Mouse (Mus musculus): ENCODE measurements around the gene Acad8.

Gene Acad8

GRCm38 (mm10) chr9:26999461-27000395 lies at the start of gene Acad8, which contains the start of gene Thyn1:
Acad8 (minus strand) TSS chr9:26999566.
Thyn1 (plus strand) TSS chr9:26999710.
- DNase-seq (ENCODE audit: low read depth, low spot score), result peak; percentile 91

GRCm38 (mm10) chr9:27043892-27044291 lies 44.5 kb upstream of the Acad8 start:
- DNase-seq (ENCODE audit: low read depth, low spot score), result no peak

- DNase-seq (ENCODE audit: low read depth, low spot score), result no peak
These were observed 31.4 kb upstream of the Acad8 start for GRCm38 (mm10) chr9:27030763-27031100.

GRCm38 (mm10) chr9:27029828-27030762 lies 30.7 kb upstream of the Acad8 start, which contains the start of the genes Vps26b and Ncapd3:
Vps26b (minus strand) TSS chr9:27030065.
Ncapd3 (plus strand) TSS chr9:27030175.
- peak; percentile 97 for DNase-seq (ENCODE audit: low read depth, low spot score)

- no peak for DNase-seq (ENCODE audit: low read depth, low spot score)
These were observed 29.9 kb upstream of the Acad8 start for GRCm38 (mm10) chr9:27029022-27029827.

- DNase-seq (ENCODE audit: low read depth, low spot score), result no peak
These were observed 27.3 kb upstream of the Acad8 start for GRCm38 (mm10) chr9:27026708-27027107.

- DNase-seq (ENCODE audit: low read depth, low spot score), result no peak
These were observed 24.3 kb upstream of the Acad8 start for GRCm38 (mm10) chr9:27023681-27024080.

GRCm38 (mm10) chr9:27018961-27019360 lies 19.6 kb upstream of the Acad8 start:
- no peak for DNase-seq (ENCODE audit: low read depth, low spot score)

GRCm38 (mm10) chr9:27011572-27011971 lies 12.2 kb upstream of the Acad8 start:
- DNase-seq (ENCODE audit: low read depth, low spot score), result no peak

- no peak for DNase-seq (ENCODE audit: low read depth, low spot score)
These were observed 9.9 kb upstream of the Acad8 start for GRCm38 (mm10) chr9:27009231-27009630.

GRCm38 (mm10) chr9:27006866-27007265 lies 7.5 kb upstream of the Acad8 start:
- DNase-seq (ENCODE audit: low read depth, low spot score), result no peak

- DNase-seq (ENCODE audit: low read depth, low spot score), result no peak
These were observed 6.6 kb upstream of the Acad8 start for GRCm38 (mm10) chr9:27005933-27006332.

- no peak for DNase-seq (ENCODE audit: low read depth, low spot score)
These were observed 5.9 kb upstream of the Acad8 start for GRCm38 (mm10) chr9:27005231-27005630.

GRCm38 (mm10) chr9:26998669-26999460 lies 501 bp downstream of the Acad8 start:
- DNase-seq (ENCODE audit: low read depth, low spot score), result no peak

GRCm38 (mm10) chr9:26997501-26997900 lies 1.9 kb downstream of the Acad8 start:
- no peak for DNase-seq (ENCODE audit: low read depth, low spot score)

GRCm38 (mm10) chr9:26997062-26997461 lies 2.3 kb downstream of the Acad8 start:
- no peak for DNase-seq (ENCODE audit: low read depth, low spot score)

- no peak for DNase-seq (ENCODE audit: low read depth, low spot score)
These were observed 5.5 kb downstream of the Acad8 start for GRCm38 (mm10) chr9:26993900-26994299.

GRCm38 (mm10) chr9:26993118-26993517 lies 6.2 kb downstream of the Acad8 start:
- DNase-seq (ENCODE audit: low read depth, low spot score), result no peak

- DNase-seq (ENCODE audit: low read depth, low spot score), result no peak
These were observed 9.2 kb downstream of the Acad8 start for GRCm38 (mm10) chr9:26990181-26990580.

GRCm38 (mm10) chr9:26985668-26986277 lies 13.6 kb downstream of the Acad8 start:
- DNase-seq (ENCODE audit: low read depth, low spot score), result no peak

All from c-Kit-negative CD71-positive TER-119-positive erythroid progenitor cells, embryonic 14.5 days (primary cell).